Mouse (Mus musculus): ENCODE data around the gene Smim14. TPM values are rescaled to one million over a fixed set of nuclear protein-coding genes. Genes with fewer than 3 reads are reported as not detected.
A peak's percentile ranks its signal among the peaks of the same experiment; 100 is the strongest.
"Not testable (repeated sequence)": the region's sequence is repeated elsewhere in the genome, so short reads cannot be mapped to it uniquely, and the experiment has no call there.

The Smim14 gene
- total RNA-seq (2021) = 100 to 1,000 TPM; 162 to 169 TPM

DNA sequence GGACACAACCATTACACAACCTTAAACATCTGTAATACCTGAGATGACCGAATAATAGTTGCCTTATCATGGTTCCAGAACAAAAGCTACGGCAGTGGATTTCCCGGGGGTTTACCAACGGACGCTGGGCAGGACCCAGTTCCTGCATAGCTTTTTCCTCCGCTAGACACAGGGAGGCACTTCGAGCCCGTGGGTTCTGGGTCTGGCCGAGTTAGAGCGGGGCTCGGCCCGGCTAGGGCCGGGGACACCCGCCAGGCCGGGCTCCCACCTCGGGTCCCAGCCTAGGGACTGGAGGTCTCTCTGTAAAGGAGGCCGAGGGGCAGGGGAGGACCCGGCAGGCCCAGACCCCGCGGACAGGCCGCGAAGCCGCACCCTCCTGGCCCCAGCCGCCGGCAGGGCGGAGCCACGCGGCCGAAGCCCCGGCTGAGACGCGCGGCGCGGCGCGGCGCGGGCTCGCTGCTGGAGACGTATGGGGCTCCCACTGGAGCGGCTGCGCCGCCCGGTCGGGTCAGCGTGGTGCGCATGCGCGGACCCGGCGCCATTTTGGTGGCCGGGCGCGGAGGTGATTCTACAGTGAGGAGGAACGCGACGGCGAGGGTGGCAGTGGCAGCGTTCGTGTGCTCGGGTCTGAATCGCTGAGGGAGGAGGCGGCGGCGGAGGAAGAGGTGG lies at the start of gene Smim14, which contains the start of gene Ube2k:
Gene Smim14 (minus strand): TSS at position 434 of the 669 bp plus-strand sequence.
Gene Ube2k (plus strand): TSS at position 483 of the 669 bp plus-strand sequence.
- peak; percentile 93 for DNase-seq

DNA sequence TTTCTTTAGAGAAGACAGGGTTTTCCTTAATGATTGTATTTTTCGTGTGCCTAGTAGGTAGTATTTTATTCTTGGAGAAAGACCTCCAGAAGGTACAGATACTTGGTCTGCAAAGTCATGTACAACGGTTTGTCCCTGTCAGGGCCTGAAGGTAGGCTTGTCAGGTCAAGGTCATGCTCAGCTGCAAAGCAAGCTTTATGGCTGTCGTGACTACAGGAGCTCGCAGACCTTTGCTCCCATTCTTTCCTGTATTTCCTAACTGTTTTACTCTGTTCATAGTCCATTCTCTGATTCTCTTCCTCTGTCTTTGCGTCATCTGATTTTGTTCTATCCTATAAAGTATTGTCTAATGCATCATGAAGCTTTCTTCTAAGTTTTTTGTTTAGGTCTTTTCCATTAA lies 49.3 kb upstream of the Smim14 start:
- no peak for DNase-seq

- no peak for DNase-seq
Measured at GRCm38 (mm10) chr5:65578545-65578944, 41.6 kb upstream of the Smim14 start.

DNA sequence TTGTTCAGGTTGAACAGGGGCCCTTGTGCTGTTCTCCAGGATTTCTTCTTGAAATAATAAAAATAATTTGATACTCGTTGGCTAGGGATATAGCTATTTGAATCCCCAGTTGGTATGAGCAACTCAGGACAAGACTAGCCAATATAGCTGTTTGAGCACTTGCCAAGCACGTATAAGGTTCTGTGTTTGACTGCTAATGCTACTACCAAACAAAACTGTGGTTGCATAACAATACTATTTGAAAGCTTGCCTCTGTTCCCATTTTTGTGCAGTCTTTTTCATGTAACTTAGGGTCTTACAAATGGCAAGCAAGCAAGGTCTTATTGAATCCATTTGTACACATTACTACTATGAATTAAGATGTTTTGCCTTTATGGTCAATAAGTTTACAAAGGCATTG lies 38.9 kb upstream of the Smim14 start:
- no peak for DNase-seq

DNA sequence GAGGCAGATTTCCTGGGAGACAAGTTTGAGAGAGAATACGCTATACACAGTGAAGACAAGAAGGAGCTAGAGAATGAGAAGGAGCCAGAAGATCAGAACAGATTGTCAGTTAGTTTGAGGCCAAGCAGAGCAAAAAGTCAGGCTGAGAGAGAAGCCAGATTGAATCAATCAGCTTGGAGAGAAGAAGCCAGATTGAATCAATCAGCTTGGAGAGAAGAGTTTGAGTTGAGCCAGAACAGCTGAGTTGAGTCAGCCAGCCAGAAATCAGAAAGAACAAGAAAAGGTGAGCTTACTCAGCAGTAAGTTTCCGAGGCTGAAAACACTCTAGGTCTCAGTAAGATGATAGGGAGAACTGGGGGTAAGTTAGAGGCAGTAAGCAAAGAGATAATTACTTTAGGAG lies 37.9 kb upstream of the Smim14 start:
- DNase-seq = no peak

DNA sequence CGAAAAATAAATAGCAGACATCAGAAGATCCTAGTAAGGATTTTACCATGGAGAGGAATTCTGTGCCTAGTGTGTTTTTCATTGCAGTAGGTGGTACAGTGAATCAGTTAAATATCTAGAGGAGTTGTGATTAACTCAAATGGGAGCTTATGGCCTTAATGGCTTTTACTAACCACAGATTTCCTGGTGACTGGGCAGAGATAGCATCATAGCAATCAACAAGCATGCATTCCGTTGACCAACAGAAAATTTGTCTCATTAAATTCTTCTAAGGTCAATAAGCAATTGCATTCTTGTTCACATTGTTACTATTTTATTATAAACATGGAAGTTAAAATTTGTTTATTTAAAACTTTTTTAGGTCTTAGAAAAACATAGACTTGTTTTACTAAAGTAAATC lies 28.5 kb upstream of the Smim14 start:
- DNase-seq = no peak

DNA sequence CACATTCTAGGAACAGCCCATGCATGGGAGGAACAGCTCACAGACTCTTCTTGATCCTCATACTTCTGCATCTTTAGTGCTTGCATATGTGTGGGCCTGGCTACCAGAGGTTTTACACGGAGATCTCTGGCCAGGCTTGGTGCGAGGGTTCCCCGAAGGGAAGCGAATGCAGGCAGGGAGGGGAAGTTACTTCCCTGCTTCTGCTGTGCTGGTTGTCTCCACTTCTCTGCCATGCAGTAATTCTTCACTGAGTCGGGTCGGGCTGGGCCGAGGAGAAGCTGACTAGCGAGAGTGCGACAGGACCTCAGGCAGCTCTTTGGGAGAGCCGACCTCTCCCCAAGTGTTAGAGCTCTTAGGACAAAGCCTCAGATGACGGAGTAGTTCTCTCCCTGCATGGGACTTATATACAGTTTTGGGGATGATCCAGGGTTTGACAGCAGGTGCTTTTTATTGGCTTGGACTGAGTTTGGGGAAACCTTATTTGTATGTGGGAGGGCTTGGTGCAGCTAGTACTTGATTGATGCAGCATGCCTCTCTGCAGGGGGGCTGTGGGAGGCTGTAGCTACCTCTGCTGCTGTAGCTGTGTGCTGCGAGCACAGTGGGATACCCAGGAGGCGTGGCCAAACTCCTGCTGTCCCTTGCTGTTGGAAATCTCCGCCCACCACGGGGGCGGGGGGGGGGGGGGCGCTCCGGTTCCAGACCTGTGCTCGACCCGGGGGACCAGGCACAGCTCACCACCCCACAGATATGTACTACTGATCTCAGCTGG lies 24.3 kb upstream of the Smim14 start:
- DNase-seq = peak in 1 of 2 experiments; percentile 12

- DNase-seq = no peak
Measured at GRCm38 (mm10) chr5:65557109-65557508, 20.1 kb upstream of the Smim14 start.

DNA sequence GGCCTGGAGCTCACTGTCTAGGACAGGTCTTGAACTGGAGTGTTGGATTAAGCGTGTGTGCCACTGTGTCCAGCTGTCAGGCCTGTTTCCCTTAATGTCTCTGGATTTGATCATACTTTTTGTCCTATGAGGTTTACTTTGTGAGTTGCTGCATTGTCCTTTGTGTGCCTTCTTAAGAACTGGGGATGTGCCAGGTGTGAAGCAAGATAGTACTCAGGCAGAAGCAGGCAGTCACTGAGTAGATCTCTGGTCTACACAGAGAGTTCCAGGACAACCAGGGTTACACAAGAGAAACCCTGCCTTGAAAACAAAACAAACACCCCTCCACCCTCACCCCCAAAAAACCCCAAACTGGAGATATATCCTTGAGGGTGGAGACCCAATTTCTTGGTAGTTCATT lies 12.7 kb upstream of the Smim14 start:
- DNase-seq = no peak

- no peak for DNase-seq
Measured at GRCm38 (mm10) chr5:65544616-65545015, 7.6 kb upstream of the Smim14 start.

DNA sequence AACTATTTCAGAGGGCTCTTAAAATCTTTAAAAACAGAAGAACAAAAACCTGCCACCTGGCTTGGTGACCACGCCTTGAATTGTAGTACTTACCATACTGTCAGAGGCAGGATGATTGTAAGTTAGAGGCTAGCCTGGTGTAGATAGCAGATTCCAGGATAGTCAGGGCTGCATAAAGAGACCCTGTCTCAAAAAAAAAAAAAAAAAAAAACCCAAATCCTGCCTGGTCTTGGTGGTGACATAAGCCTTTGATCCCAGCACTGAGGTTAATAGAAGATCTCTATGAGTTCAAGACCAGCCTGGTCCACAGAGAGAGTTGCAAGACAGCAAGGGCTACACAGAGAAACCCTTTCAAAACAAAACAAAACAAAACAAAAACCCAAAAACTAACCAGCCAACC lies 6.5 kb upstream of the Smim14 start:
- no peak for DNase-seq

DNA sequence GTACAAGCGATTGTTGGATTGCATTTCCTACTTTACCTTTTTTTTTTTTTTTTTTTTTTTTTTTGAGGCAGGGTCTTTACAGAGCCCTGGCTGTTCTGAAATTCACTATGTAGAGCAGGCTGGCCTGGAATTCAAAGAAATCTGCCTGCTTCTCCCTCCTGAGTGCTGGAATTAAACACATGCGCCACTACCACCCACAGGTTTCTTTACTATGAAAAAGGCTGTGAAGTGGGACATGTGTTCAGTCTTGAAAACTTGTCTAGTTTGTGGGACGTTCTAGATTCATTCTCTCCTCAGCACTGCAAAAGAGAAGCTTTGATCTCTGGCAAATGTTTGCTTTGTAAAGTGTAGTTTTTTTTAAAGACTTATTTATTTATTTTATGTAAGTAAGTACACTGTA lies 4.9 kb upstream of the Smim14 start:
- DNase-seq = no peak

DNA sequence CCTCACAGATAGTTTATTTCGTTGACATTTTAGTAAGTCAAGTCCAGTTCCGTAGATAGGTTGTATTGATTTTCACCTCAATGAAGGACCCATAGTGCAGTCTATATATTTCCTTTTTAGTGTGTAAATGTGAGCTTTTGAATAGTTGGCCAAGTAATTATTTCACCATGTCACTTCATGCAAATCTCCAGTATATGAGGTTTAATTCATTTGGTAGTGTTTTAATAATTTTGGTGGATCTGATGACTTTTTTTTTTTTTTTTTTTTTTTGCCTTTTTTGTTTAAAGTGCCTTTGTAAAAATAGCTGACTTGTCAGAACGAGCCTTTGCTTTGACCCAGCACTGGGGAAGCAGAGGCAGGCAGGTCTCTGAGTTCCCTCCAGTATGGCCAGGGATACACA lies 2.8 kb upstream of the Smim14 start:
- DNase-seq = no peak

GRCm38 (mm10) chr5:65538829-65539228 lies 1.8 kb upstream of the Smim14 start:
- no peak for DNase-seq

DNA sequence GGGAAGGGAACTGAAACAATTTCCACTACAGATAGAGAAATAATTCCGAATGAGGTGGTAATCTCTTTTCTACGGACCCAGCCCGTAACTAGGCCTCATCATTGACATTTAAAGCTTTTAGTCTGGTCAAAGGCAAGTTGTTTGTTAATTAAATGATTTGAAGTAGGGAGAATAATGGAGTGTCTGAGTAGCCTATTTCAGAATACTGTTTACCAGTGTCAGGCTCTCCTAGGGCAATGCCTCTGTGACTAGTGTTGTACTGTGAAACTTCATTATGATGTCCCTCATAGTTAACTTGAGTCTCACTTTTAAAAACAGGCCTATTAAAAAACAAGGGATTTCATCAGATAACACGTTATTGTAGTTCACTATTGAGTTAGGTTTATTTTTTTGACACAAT lies 1.1 kb upstream of the Smim14 start:
- DNase-seq = no peak

DNA sequence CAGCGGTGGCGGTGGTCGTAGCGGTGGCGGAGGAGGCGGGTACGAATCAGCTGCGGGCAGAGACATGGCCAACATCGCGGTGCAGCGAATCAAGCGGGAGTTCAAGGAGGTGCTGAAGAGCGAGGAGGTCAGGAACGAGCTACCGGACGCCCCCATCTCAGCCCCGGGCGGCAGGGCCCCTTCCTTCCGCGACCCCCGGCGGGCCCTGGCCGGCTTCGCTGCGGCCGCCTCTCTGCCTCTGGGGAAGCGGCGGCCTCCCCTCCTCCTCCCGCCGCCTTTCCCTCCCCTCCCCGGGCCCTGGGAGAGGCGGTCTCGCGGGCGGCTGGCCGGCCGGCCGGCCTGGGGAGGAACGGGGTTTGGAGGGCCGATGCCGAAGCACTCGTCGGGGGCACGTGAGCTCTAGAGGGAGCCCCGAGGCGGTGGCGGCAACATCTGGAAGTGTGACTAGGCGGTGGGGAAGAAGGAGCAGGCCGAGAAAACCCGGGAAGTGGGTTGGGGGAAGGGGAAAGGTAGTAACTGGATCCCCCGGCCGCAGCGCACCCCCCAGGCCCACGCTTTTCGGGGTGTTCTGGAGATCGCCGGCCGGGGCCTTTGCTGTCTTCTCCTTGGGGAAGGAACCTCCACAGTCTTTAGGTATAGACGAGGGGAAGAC lies 562 bp upstream of the Smim14 start:
- peak; percentile 23 to 30 for DNase-seq

DNA sequence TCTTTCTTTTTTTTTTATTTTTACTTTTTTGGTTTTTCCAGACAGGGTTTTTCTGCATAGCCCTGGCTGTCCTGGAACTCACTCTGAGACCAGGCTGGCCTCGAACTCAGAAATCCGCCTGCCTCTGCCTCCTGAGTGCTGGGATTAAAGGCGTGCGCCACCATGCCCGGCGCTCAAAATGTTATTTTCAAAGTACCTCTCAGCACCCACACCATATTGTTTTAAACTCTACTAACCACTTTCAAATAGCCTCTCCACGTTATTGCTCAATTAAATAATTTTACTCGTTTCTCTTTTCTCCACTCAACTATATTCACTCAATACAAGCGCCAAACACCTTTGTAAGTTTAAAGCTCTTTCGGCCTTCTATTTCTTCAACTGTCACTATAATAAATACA lies 917 bp downstream of the Smim14 start:
- DNase-seq = not testable (repeated sequence)

- peak in 1 of 2 experiments; percentile 9 for DNase-seq
Measured at GRCm38 (mm10) chr5:65535457-65536067, 1.4 kb downstream of the Smim14 start.

- no peak for DNase-seq
Measured at GRCm38 (mm10) chr5:65534496-65534895, 2.5 kb downstream of the Smim14 start.

DNA sequence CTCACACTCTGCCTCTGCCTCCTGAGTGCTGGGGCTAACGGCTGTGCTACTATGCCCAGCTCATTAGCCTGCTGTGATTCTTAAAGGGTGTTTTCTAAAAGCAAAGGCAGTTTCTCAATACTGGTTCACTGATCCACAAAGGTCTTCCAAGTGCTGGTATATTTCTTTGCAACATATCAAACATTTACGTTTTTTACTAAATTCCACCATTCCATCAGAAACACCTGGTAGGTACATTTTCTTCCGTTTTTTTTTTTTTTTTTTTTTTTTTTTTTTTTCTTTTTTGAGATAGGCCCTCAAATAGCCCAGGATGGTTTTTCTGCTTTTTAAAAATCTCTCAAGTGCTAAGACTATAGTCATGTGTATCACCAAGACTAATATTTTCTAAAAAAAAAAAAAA lies 5.7 kb downstream of the Smim14 start:
- DNase-seq = no peak

DNA sequence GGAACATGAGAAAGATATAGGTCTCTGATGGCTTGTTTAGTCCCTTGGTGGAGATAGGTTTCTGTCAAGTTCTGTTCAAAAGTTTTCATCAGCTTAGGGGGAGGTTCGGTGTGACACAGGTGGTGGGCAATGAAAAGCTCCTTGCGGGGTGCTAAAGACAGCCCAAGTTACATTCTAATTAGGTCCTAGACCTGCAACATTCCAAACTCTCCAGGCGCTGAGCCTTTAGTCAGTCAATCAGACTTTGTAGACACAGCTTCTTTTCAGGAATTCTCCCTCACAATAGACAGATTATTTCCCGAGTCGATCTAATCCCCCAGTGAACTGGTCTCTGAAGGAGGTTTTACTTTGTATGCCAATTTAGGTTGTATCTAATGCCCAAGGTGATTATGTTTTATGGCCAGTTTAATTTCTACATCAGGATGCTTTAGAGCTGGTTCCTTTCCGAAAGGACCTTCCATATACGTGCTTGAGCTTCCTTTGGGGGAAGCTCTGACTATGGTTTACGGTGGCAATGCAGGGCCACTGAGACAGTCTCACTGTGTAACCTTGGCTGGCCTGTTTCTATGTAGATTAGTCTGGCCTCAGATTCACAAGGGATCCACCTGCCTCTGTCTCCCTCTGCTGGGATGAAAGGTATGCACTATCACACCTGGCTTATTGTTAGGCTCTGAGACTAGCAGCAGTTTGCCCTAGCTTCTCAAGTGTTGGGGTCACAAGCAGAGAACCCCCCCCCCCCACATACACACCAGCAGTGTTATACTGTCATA lies 11.1 kb downstream of the Smim14 start:
- DNase-seq = no peak

DNA sequence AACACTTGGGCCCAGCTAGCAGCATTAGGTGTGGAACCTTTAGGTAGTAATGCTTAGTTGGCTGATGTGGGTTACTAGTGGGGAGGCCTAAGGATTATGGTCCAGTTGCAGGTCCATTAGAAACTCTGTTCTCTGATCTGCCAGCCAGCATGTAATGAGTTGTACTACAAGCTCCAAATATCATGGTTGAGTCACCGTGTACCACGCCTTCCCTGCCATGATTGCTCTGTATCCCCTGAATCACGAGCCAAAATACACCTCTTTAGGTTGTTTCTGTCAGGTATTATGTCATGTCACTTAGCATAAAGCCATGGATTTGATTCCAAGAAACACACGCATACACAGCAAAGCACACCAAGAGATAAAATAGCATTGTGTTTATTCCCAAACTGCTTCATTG lies 12.2 kb downstream of the Smim14 start:
- no peak for DNase-seq

Measured in layer of hippocampus, postnatal 36 days (tissue).